Mouse (Mus musculus) limb, embryonic 15.5 days (tissue): ENCODE results near the gene Pcsk4. TPM values are rescaled to one million over a fixed set of nuclear protein-coding genes. Genes with fewer than 3 reads are reported as not detected.

Experiments
- ATAC-seq: fragments of 200-750 bp; cut with Nextera tagmentation; 2 replicates; pipeline ENCODE4 v1.8.0; 2017; ENCODE audit warnings: low read depth, moderate TSS enrichment; ENCODE audit not compliant: insufficient number of reproducible peaks, low FRiP score, low TSS enrichment
- H3K27ac ChIP-seq: fragments of 300-500 bp; sonication (generic); 2 replicates; pipeline ENCODE4 v1.5.1; 2015; ENCODE audit warnings: moderate library complexity, mild to moderate bottlenecking, inconsistent platforms
- H3K27me3 ChIP-seq: fragments of 300-500 bp; sonication (generic); 2 replicates; pipeline ENCODE4 v1.6.1; 2015; ENCODE audit warnings: inconsistent platforms
- H3K36me3 ChIP-seq: fragments of 300-500 bp; sonication (generic); 2 replicates; pipeline ENCODE4 v1.6.1; 2015; ENCODE audit warnings: inconsistent platforms
- H3K4me1 ChIP-seq: fragments of 300-500 bp; sonication (generic); 2 replicates; pipeline ENCODE4 v1.6.1; 2015; ENCODE audit warnings: inconsistent platforms
- H3K4me2 ChIP-seq: fragments of 300-500 bp; sonication (generic); 2 replicates; pipeline ENCODE4 v1.6.1; 2015; ENCODE audit warnings: mild to moderate bottlenecking, inconsistent platforms
- H3K4me3 ChIP-seq: fragments of 300-500 bp; sonication (generic); 2 replicates; pipeline ENCODE4 v1.5.1; 2015; ENCODE audit warnings: mild to moderate bottlenecking, inconsistent platforms
- H3K9ac ChIP-seq: fragments of 300-500 bp; sonication (generic); 2 replicates; pipeline ENCODE4 v1.6.1; 2015; ENCODE audit warnings: inconsistent platforms
- H3K9me3 ChIP-seq: fragments of 300-500 bp; sonication (generic); 2 replicates; pipeline ENCODE4 v1.6.1; 2016; ENCODE audit warnings: inconsistent platforms
- WGBS: fragments of 180-500 bp; shearing (Covaris S2); methylation state at CpG from one replicate; pipeline ENCODE4 v1.1.7; 2015; 5-methylcytosine and 5-hydroxymethylcytosine counted together
- microRNA-seq: library from miRNA; unstranded; fragments of <30 nt; microRNA quantifications from one replicate; pipeline ENCODE4, GENCODE M21; 2016
- polyA plus RNA-seq: library from polyadenylated mRNA; unstranded; fragments of >200 nt; fragmentation: Nextera tagmentation; extraction: Ambion mirVana; gene quantifications from 2 replicates; pipeline ENCODE4 v1.2.1, GENCODE M21; 2015

Gene Pcsk4
- polyA plus RNA-seq, 1 experiment from 2014 or later: 5.0 TPM

- H3K9ac ChIP-seq: no peak overlapping the region
- H3K27me3 ChIP-seq: no peaks in the 10 kb centered on the region
- peaks cover 30% of the 10 kb centered on the region for H3K4me1 ChIP-seq
- H3K4me3 ChIP-seq: no peak overlapping the region
- no peak overlapping the region for H3K4me2 ChIP-seq
- H3K27ac ChIP-seq: no peak overlapping the region
- WGBS: 92% methylated on average over 3 of the region's 3 CpGs
- H3K9me3 ChIP-seq: no peaks in the 10 kb centered on the region
- peaks cover 68% of the 10 kb centered on the region for H3K36me3 ChIP-seq
- no peak for ATAC-seq
Observed at GRCm38 (mm10) chr10:80273847-80274246, 55.5 kb downstream of the Pcsk4 start.

GRCm38 (mm10) chr10:80271870-80272585 is 57.3 kb downstream of the Pcsk4 start:
- Histone ChIP-seq H3K27me3 (no peaks in the 10 kb centered on the region), H3K36me3 (peaks cover 52% of the 10 kb centered on the region), H3K4me3 (no peak overlapping the region), H3K9ac (no peak overlapping the region), H3K9me3 (no peaks in the 10 kb centered on the region), H3K4me2 (no peak overlapping the region), H3K4me1 (peaks cover 47% of the 10 kb centered on the region), H3K27ac (no peak overlapping the region)
- no peak for ATAC-seq
- WGBS: 79% methylated on average over 8 of the region's 8 CpGs

Small RNA genes lying within 50 kb of the gene (microRNA-seq; reads per million reads assigned to microRNA genes)
- not detected for gene Mir6911

Other genes starting within 250 kb of the Pcsk4 start
- gene Sbno2, start 223.9 kb downstream of the Pcsk4 start, polyA plus RNA-seq: 19.7 and 19.8 TPM in 2 replicates
- gene Stk11, start 213.7 kb downstream of the Pcsk4 start, polyA plus RNA-seq: 15.2 and 16.6 TPM in 2 replicates
- 494 and 537 TPM in 2 replicates for gene Atp5d, start 190.9 kb downstream of the Pcsk4 start, polyA plus RNA-seq
- gene Cbarp, start 188.7 kb downstream of the Pcsk4 start, polyA plus RNA-seq: 5.9 and 6.8 TPM in 2 replicates
- gene Midn, start 181.2 kb downstream of the Pcsk4 start, polyA plus RNA-seq: 13.4 and 14.0 TPM in 2 replicates
- 102 and 103 TPM in 2 replicates for gene Cirbp, start 163.5 kb downstream of the Pcsk4 start, polyA plus RNA-seq
- gene 1600002K03Rik, start 156.6 kb downstream of the Pcsk4 start, polyA plus RNA-seq: 12.8 and 13.3 TPM in 2 replicates
- 27.0 and 29.3 TPM in 2 replicates for gene Efna2, start 150.0 kb downstream of the Pcsk4 start, polyA plus RNA-seq
- 66.1 and 67.6 TPM in 2 replicates for gene Mum1, start 103.1 kb downstream of the Pcsk4 start, polyA plus RNA-seq
- 301 and 304 TPM in 2 replicates for gene Ndufs7, start 80.4 kb downstream of the Pcsk4 start, polyA plus RNA-seq
- gene Gamt, start 68.5 kb downstream of the Pcsk4 start, polyA plus RNA-seq: 64.4 and 127 TPM in 2 replicates
- gene Dazap1, start 68.0 kb downstream of the Pcsk4 start, polyA plus RNA-seq: 56.8 and 59.7 TPM in 2 replicates
- 842 and 925 TPM in 2 replicates for gene Rps15, start 37.0 kb downstream of the Pcsk4 start, polyA plus RNA-seq
- 1.5 TPM in 2 replicates for gene Apc2, start 33.5 kb downstream of the Pcsk4 start, polyA plus RNA-seq
- gene 2310011J03Rik, start 9.0 kb downstream of the Pcsk4 start, polyA plus RNA-seq: 54.4 and 56.0 TPM in 2 replicates
- gene Reep6, start 455 bp upstream of the Pcsk4 start, polyA plus RNA-seq: 13.8 and 16.1 TPM in 2 replicates
- 11.9 and 13.8 TPM in 2 replicates for gene Adamtsl5, start 18.9 kb upstream of the Pcsk4 start, polyA plus RNA-seq
- 0.91 and 0.99 TPM in 2 replicates for gene Plk5, start 27.0 kb upstream of the Pcsk4 start, polyA plus RNA-seq
- gene Mex3d, start 58.2 kb upstream of the Pcsk4 start, polyA plus RNA-seq: 6.1 and 6.8 TPM in 2 replicates
- 218 and 219 TPM in 2 replicates for gene Mbd3, start 70.1 kb upstream of the Pcsk4 start, polyA plus RNA-seq
- 562 and 570 TPM in 2 replicates for gene Uqcr11, start 77.3 kb upstream of the Pcsk4 start, polyA plus RNA-seq
- 94.8 and 110 TPM in 2 replicates for gene Tcf3, start 104.1 kb upstream of the Pcsk4 start, polyA plus RNA-seq
- not detected in 2 replicates for gene Onecut3, start 165.3 kb upstream of the Pcsk4 start, polyA plus RNA-seq
- 0.08 and 0.15 TPM in 2 replicates for gene Atp8b3, start 209.6 kb upstream of the Pcsk4 start, polyA plus RNA-seq
- 21.9 and 22.5 TPM in 2 replicates for gene Rexo1, start 232.1 kb upstream of the Pcsk4 start, polyA plus RNA-seq
- gene Klf16, start 247.8 kb upstream of the Pcsk4 start, polyA plus RNA-seq: 7.9 and 9.9 TPM in 2 replicates